Mouse (Mus musculus) heart, embryonic 11.5 days (tissue): Measurements from ENCODE around the gene Mpz. TPM values are rescaled to one million over a fixed set of nuclear protein-coding genes. Genes with fewer than 3 reads are reported as not detected.

Experiments
- ATAC-seq: fragments of 200-750 bp; cut with Nextera tagmentation; replicated peaks from 2 replicates; pipeline ENCODE4 v1.8.0; 2017; ENCODE audit warnings: moderate library complexity; ENCODE audit not compliant: insufficient number of reproducible peaks, low FRiP score, low TSS enrichment
- H3K27ac ChIP-seq: fragments of 300-500 bp; sonication (generic); 2 replicates; pipeline ENCODE4 v1.5.1; 2014; ENCODE audit warnings: mild to moderate bottlenecking, low read depth, low read length
- H3K27me3 ChIP-seq: fragments of 300-500 bp; sonication (generic); 2 replicates; pipeline ENCODE4 v1.6.1; 2014; ENCODE audit warnings: mild to moderate bottlenecking, low read length, mixed read lengths; ENCODE audit not compliant: control insufficient read depth, insufficient read depth
- H3K36me3 ChIP-seq: fragments of 300-500 bp; sonication (generic); 2 replicates; pipeline ENCODE4 v1.6.1; 2014; ENCODE audit warnings: mild to moderate bottlenecking, low read length, moderate library complexity, mixed read lengths; ENCODE audit not compliant: control insufficient read depth, insufficient read depth
- H3K4me1 ChIP-seq: fragments of 300-500 bp; sonication (generic); 2 replicates; pipeline ENCODE4 v1.6.1; 2014; ENCODE audit warnings: low read length; ENCODE audit not compliant: control insufficient read depth, insufficient read depth
- H3K4me2 ChIP-seq: fragments of 300-500 bp; sonication (generic); 2 replicates; pipeline ENCODE4 v1.6.1; 2014; ENCODE audit warnings: mild to moderate bottlenecking, moderate library complexity
- H3K4me3 ChIP-seq: fragments of 300-500 bp; sonication (generic); 2 replicates; pipeline ENCODE4 v1.5.1; 2014; ENCODE audit warnings: low read depth, low read length
- H3K9ac ChIP-seq: fragments of 300-500 bp; sonication (generic); 2 replicates; pipeline ENCODE4 v1.6.1; 2014; ENCODE audit warnings: mild to moderate bottlenecking, low read depth, low read length, moderate library complexity
- H3K9me3 ChIP-seq: fragments of 300-500 bp; sonication (generic); replicated peaks from 2 replicates; pipeline ENCODE4 v1.6.1; 2016; ENCODE audit warnings: low read length; ENCODE audit not compliant: control insufficient read depth
- WGBS: fragments of 180-500 bp; shearing (Covaris S2); extraction: QIAGEN DNeasy Blood & Tissue Kit; methylation state at CpG from one replicate; pipeline ENCODE4 v1.1.7; 2014; ENCODE audit not compliant: insufficient replicate concordance; 5-methylcytosine and 5-hydroxymethylcytosine counted together
- polyA plus RNA-seq: library from polyadenylated mRNA; unstranded; fragments of >200 nt; fragmentation: Nextera tagmentation; extraction: Ambion mirVana; gene quantifications from 2 replicates; pipeline ENCODE4 v1.2.1, GENCODE M21; 2014

Mpz gene
- polyA plus RNA-seq, 1 experiment from 2014 or later, result not detected

DNA sequence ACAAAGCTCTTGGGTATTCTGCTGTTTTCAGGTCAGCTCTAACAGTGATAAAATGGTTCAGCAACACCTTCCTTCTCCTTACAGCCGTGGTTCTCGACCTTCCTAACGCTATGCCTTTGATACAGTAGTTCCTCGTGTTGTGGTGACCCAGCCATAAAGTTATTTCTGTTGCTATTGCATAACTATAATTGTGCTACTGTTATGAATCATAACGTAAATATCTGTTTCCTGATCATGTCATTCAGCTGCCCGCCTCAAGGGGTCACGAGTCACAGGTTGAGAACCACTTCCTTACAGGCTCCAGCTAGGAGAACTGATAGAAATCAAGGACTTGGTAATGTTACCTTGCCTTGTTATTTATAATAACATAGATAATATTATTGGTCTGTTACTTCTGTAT lies 33.8 kb downstream of the Mpz start:
- WGBS, result 70% methylated on average over 7 of the region's 7 CpGs
- Histone ChIP-seq H3K27me3 (no peaks in the 10 kb centered on the region), H3K9me3 (no peaks in the 10 kb centered on the region), H3K27ac (no peak overlapping the region), H3K9ac (no peak overlapping the region), H3K4me1 (peaks cover 24% of the 10 kb centered on the region), H3K4me3 (no peak overlapping the region), H3K36me3 (no peaks in the 10 kb centered on the region), H3K4me2 (no peak overlapping the region)
- no peak for ATAC-seq

DNA sequence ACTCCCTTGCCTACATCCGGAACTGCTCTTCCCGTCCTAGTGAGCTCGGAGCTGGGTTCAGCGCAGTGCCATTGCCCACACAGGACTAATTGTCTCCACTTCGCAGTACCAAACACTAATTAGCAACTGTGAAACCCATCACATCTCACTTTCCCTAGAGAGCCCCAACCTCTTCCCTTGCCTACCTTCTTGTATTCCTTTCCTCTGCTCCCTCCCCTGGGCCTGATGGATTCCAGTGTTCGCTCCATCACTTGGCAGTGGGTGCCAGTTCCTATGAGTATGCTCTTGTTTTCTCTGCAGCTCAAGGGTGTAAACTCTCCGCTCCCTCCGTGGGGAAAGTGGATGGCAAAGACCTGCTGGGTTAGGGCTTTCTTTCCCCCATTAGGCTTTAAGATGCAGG lies 35.1 kb downstream of the Mpz start:
- H3K27me3 ChIP-seq, result no peaks in the 10 kb centered on the region
- no peak for ATAC-seq
- no peak overlapping the region for H3K9ac ChIP-seq
- no peaks in the 10 kb centered on the region for H3K36me3 ChIP-seq
- 52% methylated on average over 8 of the region's 8 CpGs for WGBS
- no peak overlapping the region; the same call in 1 of the 2 replicates for H3K4me2 ChIP-seq
- no peaks in the 10 kb centered on the region for H3K9me3 ChIP-seq
- no peak overlapping the region for H3K27ac ChIP-seq
- peaks cover 31% of the 10 kb centered on the region for H3K4me1 ChIP-seq
- H3K4me3 ChIP-seq, result no peak overlapping the region

DNA sequence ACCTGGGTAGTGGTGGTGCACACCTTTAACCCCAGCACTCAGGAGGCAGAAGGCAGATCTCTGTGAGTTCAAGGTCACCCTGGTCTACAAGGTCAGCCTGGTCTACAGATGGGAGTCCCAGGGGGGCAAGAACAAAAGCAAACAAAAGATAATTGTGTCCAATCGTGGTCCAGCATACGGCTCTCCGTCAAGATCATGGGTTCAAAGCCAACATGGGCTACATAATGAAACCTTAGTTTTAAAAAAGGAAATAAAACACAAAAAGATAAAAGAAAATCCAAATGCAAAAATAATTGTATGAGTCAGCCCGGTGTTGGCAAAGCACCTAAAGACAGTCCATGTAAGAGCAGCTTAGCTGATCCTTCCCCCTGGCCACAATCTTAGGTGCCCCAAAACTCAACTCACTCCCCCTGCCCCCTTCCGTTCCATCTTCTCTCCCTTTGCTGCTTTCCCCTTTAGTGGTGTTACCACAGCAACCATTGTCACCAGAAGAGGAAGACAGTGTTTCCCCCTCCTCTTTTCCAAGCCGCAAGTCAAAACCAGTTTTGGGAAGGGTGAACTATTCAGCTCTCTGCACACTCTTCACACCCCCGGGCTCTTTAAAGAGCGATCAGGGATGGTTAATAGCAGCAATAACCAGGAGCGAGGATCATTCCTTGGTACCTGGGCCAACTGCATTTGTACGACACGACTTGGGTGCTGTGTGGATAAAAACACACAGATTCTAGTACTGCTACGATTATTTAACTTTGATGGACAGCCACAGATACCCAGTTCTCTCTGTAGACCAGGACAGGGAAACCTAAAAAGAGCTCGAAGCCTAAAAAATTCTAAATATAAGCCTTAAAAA lies 37.6 kb downstream of the Mpz start:
- ATAC-seq, result no peak
- Histone ChIP-seq H3K4me3 (no peak overlapping the region), H3K9ac (no peak overlapping the region), H3K36me3 (no peaks in the 10 kb centered on the region), H3K9me3 (no peaks in the 10 kb centered on the region), H3K4me1 (peaks cover 37% of the 10 kb centered on the region), H3K27ac (no peak overlapping the region), H3K4me2 (no peak overlapping the region), H3K27me3 (peaks cover 5% of the 10 kb centered on the region; the same call in 1 of the 2 replicates)
- WGBS, result 69% methylated on average over 13 of the region's 13 CpGs

DNA sequence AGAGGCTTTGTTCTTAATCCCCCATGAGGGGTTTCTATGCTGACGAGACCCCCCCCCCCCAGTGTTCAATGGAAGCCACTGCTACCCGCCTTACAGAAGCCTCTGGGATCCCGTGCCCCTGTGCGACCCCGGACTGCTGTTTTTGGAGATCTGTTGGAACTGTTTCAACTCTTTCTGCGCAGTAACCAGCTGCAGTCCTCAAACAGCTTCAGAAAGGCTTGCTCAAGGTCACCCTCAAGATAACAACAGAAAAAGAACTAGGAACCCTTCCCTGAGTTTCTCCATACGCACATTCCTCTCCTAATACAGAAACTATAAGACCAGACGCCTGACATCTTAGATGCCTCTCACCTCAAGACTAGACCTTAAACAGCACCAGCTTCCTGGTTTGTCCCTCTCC lies 38.5 kb downstream of the Mpz start:
- ATAC-seq, result no peak

DNA sequence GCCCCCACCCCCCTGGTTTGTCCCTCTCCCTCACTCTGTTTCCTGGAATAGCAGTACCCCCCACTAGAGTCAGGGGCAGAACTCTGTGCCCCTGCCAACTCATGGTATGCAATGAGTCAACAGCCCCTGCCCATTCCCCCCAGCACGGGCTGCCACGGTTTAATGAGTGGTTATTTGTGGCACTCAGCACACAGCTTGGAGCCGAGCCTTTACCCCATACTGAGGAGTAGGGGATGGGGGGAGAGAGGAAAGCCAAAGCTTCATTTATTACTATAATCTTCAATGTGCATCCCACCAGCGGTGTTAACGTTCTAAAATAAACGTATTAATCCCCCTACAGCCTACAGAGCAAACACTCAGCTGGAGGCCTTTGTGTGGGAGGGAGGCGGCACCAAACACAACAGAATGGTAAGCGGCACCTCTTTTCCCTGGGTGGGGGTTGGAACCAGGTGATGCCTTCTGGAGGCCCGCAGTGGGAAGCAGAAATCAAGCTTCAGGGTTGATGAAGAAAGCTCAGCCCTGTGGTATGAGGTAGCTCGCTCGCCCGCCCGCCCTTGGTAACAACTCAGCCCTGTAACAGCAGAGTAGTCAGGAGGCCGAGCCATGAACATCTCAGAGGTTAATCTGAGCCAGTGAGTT lies 39.1 kb downstream of the Mpz start:
- Histone ChIP-seq H3K4me3 (no peak overlapping the region), H3K4me2 (peak overlapping the region; percentile 36), H3K9ac (peak overlapping the region; percentile 24)

More for the DNA sequence above, 38.5 kb downstream of the Mpz start:
- Histone ChIP-seq H3K4me3 (no peak overlapping the region), H3K9me3 (no peaks in the 10 kb centered on the region), H3K9ac (peak overlapping the region; percentile 24; the same call in 1 of the 2 replicates), H3K36me3 (no peaks in the 10 kb centered on the region), H3K27ac (peak overlapping the region; percentile 88), H3K4me1 (peaks cover 41% of the 10 kb centered on the region), H3K4me2 (peak overlapping the region; percentile 36), H3K27me3 (peaks cover 12% of the 10 kb centered on the region; the same call in 1 of the 2 replicates)
- WGBS, result 17% methylated on average over 8 of the region's 8 CpGs

DNA sequence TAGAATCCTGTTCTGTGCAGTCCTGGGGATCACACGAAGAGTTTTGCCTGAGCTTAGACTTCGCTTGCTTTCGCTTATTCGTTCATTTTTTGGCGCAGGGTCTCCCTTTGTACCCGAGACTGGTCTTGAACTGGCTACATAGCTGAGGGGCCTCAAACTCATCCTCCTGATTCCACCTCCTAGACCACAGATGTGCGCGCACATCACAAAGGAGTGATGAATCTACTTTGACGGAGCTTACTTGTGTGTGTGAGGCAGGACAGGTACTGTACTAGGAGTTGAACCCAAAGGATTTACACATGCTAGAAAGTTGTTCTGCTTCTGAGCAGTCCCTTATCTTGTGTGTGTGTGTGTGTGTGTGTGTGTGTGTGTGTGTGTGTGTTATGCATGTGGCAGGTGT lies 40.3 kb downstream of the Mpz start:
- H3K4me1 ChIP-seq, result peaks cover 47% of the 10 kb centered on the region
- H3K4me3 ChIP-seq, result no peak overlapping the region
- WGBS, result 90% methylated on average over 9 of the region's 9 CpGs
- no peak overlapping the region for H3K4me2 ChIP-seq
- no peaks in the 10 kb centered on the region for H3K36me3 ChIP-seq
- no peak overlapping the region for H3K27ac ChIP-seq
- H3K9ac ChIP-seq, result no peak overlapping the region
- no peak for ATAC-seq
- H3K9me3 ChIP-seq, result no peaks in the 10 kb centered on the region
- peaks cover 26% of the 10 kb centered on the region; the same call in 1 of the 2 replicates for H3K27me3 ChIP-seq

More for the DNA sequence above, 39.1 kb downstream of the Mpz start:
- WGBS, result 40% methylated on average over 14 of the region's 14 CpGs
- no peak; the same call in 1 of the 2 replicates for ATAC-seq
- Histone ChIP-seq H3K9me3 (no peaks in the 10 kb centered on the region), H3K27me3 (peaks cover 14% of the 10 kb centered on the region; the same call in 1 of the 2 replicates), H3K4me1 (peaks cover 44% of the 10 kb centered on the region), H3K36me3 (no peaks in the 10 kb centered on the region), H3K27ac (peak overlapping the region; percentile 88)

DNA sequence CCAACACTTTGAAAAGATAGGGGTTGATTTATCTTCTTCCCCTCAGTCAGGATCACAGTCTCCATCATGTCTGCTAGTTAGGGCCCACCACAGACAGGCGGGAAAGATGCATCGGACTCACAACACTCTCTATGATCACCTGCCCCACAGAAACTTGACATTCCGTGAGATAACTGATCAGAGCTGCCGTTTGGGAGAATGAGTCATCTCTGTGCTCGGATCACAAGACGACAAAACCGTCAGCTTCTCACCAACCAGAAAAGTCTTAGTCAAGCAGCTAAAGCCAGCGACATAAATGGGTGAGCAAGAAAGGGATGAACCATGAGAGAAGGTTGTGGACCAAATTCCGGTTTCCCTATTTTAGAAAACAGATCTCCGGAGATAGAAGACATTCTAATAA lies 41.8 kb downstream of the Mpz start:
- Histone ChIP-seq H3K4me2 (no peak overlapping the region), H3K27me3 (peaks cover 29% of the 10 kb centered on the region; the same call in 1 of the 2 replicates), H3K27ac (no peak overlapping the region), H3K4me1 (peaks cover 43% of the 10 kb centered on the region), H3K9me3 (no peaks in the 10 kb centered on the region), H3K4me3 (no peak overlapping the region), H3K9ac (no peak overlapping the region), H3K36me3 (no peaks in the 10 kb centered on the region)
- WGBS, result 40% methylated on average over 10 of the region's 10 CpGs
- ATAC-seq, result no peak

DNA sequence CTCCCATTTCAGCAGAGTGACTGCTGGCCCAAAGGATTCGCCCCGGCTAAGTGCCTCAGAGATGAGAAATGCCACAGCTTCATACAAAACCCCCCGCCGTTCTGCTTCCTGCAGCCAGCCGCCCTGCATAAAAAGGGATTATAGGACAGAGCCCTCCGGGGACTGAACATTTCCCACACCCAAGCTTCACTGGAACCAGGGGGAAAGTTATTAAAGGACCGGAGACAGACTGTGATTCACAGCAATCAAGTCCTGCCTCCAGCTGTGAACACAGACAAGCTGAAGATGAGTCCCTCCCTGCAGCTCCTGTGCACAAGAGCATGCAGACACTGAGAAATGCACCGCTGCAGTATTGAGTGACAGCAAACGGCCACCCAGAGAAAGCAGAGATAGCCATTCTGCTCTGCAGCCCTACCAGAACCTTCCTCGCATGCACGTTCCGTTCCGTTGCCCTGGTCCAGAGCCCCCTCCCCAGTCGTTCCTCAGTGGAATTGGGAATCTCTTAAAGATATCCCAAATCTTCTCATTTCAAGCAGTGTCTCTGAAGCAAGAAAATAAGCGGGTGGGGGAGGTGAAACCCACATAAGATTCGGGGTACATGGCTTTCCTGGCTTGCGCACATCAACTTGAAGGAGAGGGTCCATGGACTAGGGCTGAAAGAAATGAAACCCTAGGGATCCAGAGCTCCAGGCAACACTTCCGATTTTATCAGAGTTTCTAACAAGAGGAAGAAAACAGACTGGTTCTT lies 42.8 kb downstream of the Mpz start:
- Histone ChIP-seq H3K27me3 (peaks cover 31% of the 10 kb centered on the region; the same call in 1 of the 2 replicates), H3K9ac (peak overlapping the region; percentile 44), H3K36me3 (no peaks in the 10 kb centered on the region), H3K4me2 (peak overlapping the region; percentile 57), H3K4me1 (peaks cover 43% of the 10 kb centered on the region), H3K9me3 (no peaks in the 10 kb centered on the region), H3K27ac (no peak overlapping the region), H3K4me3 (peak overlapping the region; percentile 29)
- WGBS, result 7% methylated on average over 18 of the region's 18 CpGs
- ATAC-seq, result no peak
